Mouse (Mus musculus) testis, adult 2 months (tissue): ENCODE data around the gene Hps5.

Source experiments
- CTCF ChIP-seq: fragments of 200-500 bp; IDR thresholded peaks from 2 replicates; pipeline ENCODE4 v1.5.1; 2012; ENCODE audit warnings: low read depth, mild to moderate bottlenecking, inconsistent platforms, low read length, moderate library complexity; ENCODE audit not compliant: control insufficient read depth, insufficient read depth, insufficient replicate concordance
- POLR2A ChIP-seq: fragments of 200-500 bp; IDR thresholded peaks from 2 replicates; pipeline ENCODE4 v1.6.1; 2012; ENCODE audit warnings: low read depth, mild to moderate bottlenecking, inconsistent platforms, low read length, moderate library complexity; ENCODE audit not compliant: control insufficient read depth

- TF ChIP-seq CTCF (no peak), POLR2A (no peak)
These were observed 45.1 kb upstream of the Hps5 start, which contains the start of gene Ldha for GRCm38 (mm10) chr7:46840787-46841525.
